Mouse (Mus musculus): ENCODE data around the gene Msantd2.

Gene Msantd2

GRCm38 (mm10) chr9:37506023-37506422, 16.9 kb downstream of the Msantd2 start:
- DNase-seq = no peak

- DNase-seq = no peak
Observed at GRCm38 (mm10) chr9:37512097-37512496, 23.0 kb downstream of the Msantd2 start.

GRCm38 (mm10) chr9:37514456-37514855, 25.3 kb downstream of the Msantd2 start:
- DNase-seq = no peak

- DNase-seq = no peak
Observed at GRCm38 (mm10) chr9:37517467-37517866, 28.3 kb downstream of the Msantd2 start.

- no peak for DNase-seq
Observed at GRCm38 (mm10) chr9:37518991-37519390, 29.9 kb downstream of the Msantd2 start.

- DNase-seq = no peak
Observed at GRCm38 (mm10) chr9:37519995-37520394, 30.9 kb downstream of the Msantd2 start.

- no peak for DNase-seq
Observed at GRCm38 (mm10) chr9:37525461-37525860, 36.3 kb downstream of the Msantd2 start.

GRCm38 (mm10) chr9:37526443-37527395, 37.6 kb downstream of the Msantd2 start:
- DNase-seq = peak; percentile 26

GRCm38 (mm10) chr9:37527396-37528224, 38.5 kb downstream of the Msantd2 start, which contains the start of gene Esam:
Esam (plus strand) TSS chr9:37528078.
- DNase-seq = peak; percentile 49

GRCm38 (mm10) chr9:37528225-37528970, 39.3 kb downstream of the Msantd2 start:
- no peak for DNase-seq

GRCm38 (mm10) chr9:37530031-37530887, 41.1 kb downstream of the Msantd2 start:
- peak; percentile 67 for DNase-seq

- DNase-seq = peak; percentile 81
Observed at GRCm38 (mm10) chr9:37530888-37531705, 42.0 kb downstream of the Msantd2 start.

GRCm38 (mm10) chr9:37536851-37537250, 47.7 kb downstream of the Msantd2 start:
- DNase-seq = no peak

- DNase-seq = no peak
Observed at GRCm38 (mm10) chr9:37537658-37538250, 48.6 kb downstream of the Msantd2 start.

GRCm38 (mm10) chr9:37539170-37540025, 50.3 kb downstream of the Msantd2 start, which contains the start of gene Vsig2:
Vsig2 (plus strand) TSS chr9:37539255.
- DNase-seq = peak; percentile 20

- no peak for DNase-seq
Observed at GRCm38 (mm10) chr9:37540226-37540625, 51.1 kb downstream of the Msantd2 start.

GRCm38 (mm10) chr9:37540701-37541575, 51.8 kb downstream of the Msantd2 start:
- no peak for DNase-seq
